Mouse (Mus musculus) lung, postnatal 4 days (tissue): ENCODE data around the gene Ly86.

ENCODE experiments used
- DNase-seq, 2 experiments: peaks; one replicate each; pipeline ENCODE4 v3.0.0; 2021

Ly86 gene

DNA sequence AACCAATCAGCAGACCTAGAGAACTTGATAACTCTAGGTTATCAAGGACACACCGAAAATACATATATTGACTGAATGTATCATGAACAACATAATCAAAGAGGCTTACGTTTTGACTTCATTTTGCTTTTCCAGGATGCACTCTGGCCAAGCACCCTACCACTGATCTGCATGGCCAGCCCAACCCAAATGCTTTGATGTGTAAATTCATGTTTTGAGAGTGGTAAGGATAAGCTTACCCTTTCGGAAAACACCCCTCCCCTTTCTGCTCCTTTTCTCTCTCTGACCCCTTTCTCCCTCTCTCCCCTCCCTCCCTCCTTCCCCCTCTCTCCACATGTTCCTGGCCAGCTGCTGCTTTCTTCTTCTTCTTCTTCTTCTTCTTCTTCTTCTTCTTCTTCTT lies 88.1 kb downstream of the Ly86 start:
- no peak for DNase-seq

DNA sequence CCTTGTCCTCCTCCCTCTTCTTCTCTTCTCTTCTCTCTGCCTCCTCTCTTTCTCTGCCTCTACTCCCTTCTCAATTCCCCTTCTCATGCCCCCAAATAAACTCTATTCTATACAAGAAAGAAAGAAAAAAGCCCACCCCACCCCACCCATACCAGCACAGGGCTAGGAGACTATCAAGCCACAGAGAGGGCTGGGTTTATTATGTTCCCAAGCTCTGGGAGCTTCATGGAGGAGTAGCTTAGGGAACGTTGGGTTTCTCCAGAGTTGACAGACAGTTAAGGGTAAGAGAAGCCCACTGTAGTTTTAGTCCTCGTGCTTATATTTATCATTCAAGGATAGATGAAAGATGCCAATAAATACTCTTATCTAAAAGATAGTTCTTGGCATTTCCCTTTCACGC lies 88.7 kb downstream of the Ly86 start:
- DNase-seq: no peak

DNA sequence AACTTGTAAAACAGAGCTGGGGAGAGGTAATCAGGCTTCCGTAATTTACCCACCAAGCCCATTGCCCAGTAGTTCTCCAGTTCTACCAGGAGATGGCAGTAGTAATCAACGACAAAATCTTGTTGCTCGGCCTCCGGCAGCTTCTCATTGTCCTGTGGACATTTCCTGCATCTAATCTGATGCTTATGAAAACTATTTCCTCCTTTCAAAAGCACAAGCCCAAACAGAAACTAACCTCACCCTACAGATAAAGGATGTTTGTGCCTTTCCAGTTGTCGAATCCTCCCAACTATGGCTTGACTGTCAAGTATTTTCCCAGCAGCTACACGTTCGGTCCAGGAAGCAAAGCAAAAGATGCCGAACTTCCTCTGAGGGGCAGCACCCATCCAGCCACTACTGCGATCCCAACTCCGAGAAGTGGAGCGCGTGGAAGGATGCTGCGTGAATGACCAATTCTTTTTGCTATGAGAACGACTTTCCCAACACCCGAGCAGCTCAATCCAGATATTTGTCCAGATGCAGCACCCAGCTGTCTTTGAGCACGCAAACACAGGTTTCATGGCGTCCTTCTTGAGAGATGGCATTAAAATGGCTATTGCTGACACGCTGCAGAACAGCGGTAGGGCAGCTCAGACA lies 89.2 kb downstream of the Ly86 start:
- DNase-seq: peak; percentile 79 to 85

DNA sequence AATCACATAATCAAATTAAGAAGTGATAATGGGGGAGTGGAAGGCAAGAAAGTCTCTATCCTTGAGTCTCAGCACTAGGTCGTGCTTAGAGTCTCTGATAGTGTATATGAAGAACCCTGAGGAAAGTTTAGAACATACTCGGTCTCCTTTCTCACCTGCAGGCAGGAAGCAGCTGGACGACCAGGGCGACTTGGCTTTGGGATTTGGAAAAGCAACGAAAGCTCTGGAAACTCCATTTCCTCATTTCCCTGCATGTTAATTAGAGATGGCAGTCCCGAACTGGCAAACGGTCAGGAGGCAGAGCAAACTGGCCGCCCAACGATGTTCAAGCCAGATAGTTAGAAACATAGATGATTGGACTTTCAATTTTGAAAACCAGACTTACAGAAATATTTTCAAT lies 89.8 kb downstream of the Ly86 start:
- no peak for DNase-seq

DNA sequence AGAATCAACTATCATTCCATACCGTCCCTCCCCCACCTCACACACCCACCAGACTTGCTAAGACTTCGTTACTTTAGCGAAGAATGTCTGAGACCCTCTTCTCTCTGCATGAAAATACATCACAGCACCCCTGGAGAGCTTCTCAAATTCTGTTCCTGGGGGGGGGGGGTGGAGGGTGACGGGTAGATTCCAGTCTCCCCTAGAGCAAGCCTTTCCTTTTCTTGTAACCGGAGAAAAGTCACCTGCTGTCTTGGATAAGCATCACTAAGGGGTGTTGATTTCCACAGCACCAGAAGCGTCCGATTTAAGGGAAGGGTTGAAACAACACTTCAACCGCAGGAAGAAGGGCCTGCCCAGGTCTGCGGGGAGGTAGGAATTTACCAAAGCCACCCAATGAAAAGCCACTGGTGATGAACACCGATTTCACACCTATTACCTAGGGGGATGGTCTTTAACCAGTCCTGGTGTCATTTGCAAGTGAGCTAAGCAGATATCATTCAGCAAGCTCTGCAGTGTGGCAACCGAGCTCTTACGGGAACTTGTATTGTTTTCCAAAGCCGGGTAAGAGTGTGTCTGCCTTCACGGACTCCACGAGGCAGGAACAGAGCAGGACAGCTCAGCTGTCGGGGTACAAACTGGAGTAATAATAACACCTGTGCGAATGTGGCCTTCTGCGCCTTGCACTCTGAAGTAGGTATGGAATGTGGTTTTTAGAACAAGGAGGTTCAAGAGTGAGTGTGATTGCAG lies 91.4 kb downstream of the Ly86 start:
- DNase-seq: no peak

DNA sequence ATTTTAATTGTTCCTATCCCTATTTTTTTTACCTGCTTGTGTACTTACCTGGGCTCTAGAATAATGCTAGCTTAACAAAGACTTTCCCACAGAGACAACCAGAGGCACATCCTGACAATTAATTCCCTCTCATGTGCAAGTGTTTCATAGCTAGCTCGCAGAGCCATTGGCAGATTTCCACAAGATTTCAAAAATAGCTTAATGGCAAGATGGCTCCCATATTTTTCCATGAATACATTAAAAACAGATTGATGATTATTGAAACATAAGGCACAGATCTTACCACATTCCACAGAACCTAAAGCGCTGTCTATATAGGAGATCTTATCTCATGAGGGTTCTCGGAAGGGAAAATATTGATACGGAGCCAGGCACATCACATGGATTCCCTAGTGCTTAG lies 93.8 kb downstream of the Ly86 start:
- no peak for DNase-seq

DNA sequence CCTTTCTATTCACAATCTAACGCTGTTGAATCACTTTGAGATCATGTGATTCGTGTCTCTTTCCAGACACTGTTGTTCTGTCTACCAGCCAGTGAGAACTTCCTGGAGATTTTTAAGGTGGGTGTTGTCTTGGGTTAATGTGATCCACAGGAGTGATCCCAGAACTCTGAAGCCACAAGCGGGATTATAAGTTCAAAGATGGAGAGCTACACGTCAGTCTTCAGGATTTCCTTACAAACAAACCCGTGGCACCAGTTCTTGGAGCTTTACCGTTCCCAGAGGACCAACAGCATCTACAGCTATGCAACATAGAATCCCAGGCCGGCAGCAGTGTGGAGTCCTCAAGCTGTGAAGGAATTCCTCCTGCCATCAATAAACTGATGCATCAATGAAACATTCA lies 94.5 kb downstream of the Ly86 start:
- no peak for DNase-seq

DNA sequence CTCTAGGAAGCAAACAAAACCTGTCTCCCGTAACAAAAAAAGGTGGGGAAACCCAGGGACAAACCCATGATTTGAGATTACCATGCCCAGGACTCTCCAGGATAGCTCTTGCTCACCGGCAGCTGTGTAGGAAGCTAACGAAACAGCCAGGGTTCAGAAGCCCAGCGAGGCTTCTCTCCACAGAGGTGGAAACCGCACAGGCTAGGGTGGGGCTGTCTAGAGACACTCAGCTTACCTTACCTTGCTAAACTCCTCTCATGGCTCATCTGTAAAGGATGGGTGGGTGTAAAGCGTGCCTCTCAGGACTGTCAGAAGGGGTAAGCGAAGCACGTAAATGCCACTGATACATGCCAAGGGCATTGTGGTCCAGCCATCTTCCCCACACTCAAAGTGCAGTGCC lies 94.9 kb downstream of the Ly86 start:
- DNase-seq: no peak

DNA sequence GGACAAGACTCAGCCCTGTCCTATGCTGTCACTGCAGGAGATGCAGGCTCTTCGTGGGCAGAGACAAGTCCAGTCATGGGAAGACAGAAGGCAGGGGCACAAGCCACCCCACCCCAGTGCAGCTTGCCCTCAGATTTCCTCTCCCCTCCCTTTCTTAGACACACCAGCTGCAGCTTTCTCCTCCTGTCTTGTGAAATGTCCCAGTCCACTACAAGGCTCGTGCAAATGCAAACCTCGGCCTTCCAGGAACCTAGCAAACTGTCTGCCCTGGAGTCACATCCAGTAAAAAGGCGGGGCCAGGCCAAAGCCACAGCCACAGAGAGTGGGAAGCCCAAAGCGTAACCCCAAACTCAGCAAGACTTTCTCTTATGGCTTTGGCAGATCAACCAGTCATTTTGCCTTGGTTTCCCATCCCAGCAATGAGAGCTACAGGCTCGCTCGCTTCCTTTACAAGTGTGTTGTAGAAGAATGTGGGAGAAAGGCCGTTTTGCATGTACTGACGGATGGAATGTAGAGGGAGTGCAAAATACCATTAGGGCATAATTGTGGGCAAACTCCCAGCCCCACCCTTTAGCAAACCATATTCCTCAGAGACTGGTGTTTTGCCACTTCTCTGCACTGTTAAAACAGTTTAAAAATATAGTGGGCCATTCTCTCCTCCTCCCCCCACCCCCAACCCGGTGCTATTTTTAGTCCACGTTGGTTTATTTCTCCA lies 95.7 kb downstream of the Ly86 start:
- peak; percentile 45 to 60 for DNase-seq

DNA sequence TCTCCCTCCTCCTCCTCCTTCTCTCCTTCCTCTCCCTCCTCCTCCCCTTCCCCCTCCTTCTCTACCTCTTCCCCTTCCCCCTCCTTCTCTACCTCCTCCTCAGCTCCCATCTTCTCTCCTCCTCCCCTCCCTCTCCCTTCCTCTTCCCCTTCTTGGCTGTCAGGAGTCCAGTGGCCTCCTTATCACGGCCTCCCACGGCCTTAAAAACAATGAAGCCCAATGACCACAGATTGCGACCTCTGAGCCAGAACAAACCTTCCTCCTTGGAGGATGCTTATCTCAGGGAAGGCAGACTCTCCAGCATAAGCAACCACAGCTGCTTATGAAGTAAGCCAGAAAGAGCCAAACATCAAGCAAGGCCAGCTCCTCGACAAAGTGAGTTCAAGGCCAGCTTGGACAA lies 97.0 kb downstream of the Ly86 start:
- peak in 1 of 2 experiments; percentile 35 for DNase-seq

DNA sequence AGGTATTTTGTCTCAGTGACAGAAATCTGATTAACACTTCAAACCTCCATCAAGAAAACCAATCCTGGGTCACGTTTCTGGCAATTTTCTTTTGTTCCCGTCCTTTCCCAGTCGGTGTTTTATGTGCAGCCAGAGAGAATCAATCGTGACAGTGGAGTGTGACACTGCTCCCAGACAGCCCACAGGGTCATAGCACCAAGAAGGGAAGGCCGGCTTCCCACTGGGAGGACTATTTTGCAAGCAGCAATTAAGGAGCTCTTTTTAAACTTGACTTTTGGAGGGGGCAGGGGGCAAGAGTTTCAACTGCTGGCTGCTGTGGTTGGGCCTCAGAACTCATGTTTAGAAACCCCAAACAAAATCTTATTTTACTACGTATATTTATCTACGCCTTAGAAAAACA lies 97.5 kb downstream of the Ly86 start:
- DNase-seq: peak; percentile 20 to 72

DNA sequence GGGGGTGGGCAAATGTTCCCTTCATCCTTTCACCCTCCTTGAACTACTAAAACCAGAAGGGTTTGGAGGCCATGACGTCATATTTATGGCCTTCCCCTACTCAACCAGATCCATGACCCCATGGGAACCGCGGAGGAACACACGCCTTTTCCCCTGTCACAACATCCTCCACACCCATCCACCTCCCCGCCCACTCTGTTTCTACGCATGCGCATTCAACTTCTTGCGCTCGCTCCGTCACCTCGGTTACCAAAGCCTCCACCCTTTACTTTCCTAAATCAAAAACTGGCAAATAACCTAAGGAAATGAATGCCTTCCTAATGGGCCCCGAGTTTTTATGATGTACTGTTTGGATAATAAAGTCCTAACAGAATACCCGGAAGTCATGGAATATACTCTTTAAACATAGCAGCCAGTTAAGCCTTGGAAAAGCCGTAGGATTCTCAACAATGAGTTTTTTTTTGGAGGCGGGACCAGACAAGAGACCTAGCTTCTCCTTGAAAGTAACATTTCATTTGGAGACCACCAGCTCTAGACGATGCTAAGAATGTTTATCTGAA lies 101.8 kb downstream of the Ly86 start:
- DNase-seq: peak; percentile 72 to 85

DNA sequence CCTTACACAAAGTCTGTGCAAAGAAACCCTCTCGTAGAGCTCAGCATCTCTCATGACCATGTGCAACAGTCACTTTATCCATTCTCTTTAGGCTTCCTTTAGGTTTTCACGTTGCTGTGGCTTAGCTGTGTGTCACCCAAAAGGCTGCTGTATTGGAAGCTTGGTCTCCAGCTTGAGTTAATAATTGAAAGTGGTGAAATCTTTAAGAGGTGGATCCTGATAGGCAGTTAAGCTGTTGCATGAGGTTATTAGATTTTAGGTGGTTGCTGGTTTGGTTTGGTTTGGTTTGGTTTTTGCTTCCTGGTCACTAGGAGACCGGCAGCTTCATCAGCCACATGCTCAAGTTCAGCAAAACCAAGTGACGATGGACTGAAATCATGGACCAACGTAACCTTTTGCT lies 106.0 kb downstream of the Ly86 start:
- DNase-seq: no peak

DNA sequence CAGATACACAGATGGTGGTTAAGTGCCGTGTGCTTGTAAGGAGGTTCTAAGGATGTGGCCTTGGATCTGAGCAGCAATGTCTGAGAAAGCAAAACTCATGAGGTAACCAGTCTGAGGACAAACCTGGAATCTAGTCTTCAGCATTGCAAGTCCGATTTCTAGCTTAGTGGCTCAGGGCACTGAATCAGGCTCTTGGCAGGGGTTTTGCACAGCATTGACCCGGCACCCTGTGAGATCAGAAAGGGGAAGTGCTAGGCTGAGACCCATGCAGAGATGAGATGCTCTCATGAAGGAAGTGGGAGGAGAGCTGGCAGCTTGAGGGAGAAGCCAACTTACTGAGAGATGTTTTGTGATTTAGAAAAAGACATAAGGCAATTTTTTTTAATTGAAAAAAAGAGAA lies 106.5 kb downstream of the Ly86 start:
- DNase-seq: peak; percentile 63 to 83

DNA sequence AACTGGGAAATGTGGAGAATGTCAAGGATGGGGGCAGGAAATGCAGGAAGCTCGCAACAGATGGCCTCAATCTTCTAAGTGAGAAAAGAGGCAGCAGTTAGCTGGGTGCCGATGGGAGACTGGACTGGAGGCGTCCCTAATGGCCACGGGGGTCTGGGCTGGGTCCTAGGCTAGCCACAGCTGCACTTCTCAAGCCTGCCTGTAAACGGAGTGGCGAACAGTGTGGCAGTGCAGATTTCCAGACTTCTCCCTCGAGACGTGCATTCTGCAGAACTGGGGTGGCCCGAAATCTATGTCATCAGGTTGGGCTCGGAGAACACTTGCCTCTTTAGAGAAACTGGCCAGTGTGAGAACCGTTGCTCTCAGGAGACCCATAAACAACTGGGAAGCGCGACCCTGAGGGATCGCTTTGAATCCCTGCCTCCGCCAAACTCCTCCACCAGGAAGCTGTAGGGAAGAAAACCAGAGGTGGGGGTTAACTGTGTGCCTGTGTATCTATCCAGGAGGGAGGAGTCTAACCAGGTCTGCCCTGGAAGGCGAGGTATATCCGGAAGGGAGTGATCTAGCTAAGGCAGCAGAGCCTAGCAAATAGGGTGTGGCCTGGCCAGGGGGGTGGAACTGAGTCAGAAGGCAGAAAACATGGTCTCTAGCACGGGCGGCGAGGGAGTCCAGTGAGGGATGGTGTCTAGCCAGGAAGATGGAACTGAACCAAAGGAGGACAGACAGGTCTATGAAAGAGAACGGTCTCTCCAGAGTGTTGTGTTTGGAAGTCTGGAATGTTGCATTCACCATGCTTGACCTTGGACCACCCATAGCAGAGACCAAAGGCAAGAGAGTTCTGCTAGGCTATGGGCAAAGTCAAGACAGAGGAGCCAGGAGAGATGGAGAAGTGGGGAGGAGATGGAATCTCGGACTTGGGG lies 107.3 kb downstream of the Ly86 start:
- DNase-seq: peak; percentile 73 to 87

DNA sequence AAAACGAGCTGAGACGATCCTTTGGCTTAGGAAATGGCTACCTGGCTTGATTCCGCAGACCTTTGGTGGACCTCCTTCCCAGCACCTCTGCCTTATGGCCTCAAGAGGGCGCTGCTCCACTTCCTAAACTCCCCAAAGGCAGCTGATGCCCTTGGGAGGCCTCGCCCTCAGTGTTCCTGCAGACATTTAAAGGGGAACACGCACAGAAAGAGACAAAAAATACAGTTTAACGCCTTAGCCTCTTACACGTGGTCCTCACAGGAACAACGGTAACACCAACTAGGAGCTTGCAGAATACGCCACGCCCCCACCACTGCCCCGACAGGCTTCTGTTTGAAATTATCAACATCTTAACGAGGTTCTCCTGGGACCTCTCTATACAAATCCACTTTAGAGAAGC lies 108.2 kb downstream of the Ly86 start:
- peak; percentile 91 to 92 for DNase-seq

DNA sequence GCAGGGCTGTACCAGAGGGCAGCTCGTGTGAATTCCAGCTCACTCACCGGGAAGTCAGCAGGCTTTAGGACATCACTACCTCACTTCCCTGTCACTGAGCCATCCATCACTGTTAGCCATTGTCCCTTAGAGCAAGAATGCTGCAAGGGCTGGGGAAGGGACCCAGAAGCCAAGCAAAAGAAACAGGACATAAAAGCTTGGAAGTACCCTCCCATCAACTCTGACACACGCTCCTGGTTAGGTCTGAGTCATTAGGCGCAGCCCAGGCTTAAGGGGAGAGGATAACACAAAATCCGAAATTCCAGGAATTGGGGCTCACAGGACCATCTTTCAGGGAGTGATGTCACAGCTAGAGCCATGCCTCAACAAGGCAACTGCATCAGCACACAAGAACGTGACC lies 109.3 kb downstream of the Ly86 start:
- no peak for DNase-seq

DNA sequence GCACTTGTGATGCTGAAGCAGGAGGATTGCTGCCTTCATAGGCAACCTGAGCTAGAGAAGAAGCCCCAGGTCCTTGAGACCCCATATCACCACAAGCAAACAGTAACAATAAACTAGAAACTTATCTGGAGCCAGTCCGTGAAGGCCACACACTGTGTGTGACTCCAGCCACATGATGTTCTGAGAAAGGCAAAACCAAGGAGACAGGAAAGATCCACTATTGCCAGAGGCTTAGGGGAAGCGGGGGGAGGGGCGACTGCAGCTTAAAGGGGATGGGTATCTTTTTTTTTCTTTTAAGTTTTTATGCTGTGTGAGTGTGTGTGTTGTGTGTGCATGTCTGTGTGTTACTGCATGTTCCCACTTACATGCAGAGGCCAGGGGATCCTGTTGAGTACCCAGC lies 110.6 kb downstream of the Ly86 start:
- DNase-seq: no peak

DNA sequence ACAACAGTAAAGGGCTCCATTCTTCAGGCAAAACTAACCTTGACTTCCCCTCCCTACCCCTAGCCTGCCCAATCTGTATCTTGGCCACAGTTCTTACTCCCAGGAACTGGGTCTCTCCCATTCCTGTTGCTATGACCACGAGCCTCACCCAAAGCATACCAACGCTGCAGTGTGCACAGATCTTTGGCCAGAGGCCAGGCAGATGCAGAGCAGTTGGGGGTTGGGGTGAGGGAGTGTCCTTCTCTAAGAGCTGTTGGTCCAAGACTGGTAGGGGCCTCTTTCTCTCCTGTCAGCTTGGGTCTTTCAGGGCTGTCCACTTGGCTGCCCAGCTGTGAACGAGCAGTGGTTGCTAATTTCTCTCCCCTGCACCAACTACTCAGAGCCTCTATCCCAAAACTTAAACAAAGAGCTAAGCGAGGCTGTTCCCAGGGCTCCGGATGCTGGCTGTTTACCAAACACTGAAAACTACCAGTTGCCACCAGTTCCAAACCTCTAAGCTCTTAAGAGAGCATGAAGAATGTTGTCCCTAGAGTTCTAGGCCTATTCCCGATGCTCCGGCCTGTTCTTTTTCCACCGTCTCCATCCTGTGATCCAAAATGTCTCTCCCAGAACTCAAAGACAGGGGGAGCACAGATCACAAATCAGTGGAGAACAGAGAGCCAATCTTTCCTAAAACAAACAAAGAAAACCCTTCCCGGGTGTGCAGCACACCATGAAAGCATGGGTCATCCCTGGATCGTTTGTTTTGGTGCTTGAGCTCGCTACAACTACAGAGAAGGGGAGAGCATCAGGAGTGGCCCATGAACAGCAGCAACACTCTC lies 112.2 kb downstream of the Ly86 start:
- peak; percentile 88 to 95 for DNase-seq

DNA sequence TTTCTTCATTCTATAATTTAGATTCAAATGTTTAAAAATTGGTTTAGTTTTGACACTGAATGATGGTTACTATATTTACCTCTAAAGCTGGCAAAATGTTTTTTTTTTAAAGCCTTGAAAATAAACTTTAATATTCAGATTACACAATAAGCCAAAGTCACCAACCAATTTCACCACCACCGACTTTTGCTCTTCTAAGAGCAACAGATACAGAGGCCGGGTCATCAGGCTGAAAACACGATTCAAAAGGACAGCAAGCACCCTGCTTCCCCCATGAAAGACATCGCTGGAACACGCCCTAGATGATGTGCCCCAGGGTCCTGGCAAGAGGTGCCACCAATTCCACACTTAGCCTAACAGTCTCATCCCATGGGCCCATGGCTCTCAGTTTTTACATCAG lies 113.5 kb downstream of the Ly86 start:
- peak in 1 of 2 experiments; percentile 4 for DNase-seq

DNA sequence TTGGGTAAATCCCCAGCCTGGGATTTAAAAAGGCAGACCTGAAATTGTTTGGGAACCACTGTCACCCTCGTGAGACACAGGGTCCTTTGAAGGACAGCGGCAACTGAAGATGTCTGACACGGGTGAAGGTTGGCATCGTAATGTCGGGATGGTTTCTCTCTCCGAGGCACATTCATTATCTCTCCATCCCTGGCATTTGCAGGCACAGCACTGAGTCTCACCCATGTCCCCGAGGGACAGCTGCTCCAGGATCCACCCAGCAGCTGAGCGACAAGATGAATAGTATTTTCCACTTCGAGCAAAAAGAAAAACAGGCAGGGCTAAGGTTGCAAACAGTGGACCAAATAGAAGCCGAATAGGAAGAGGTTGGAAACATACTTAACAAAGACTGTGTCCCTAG lies 114.0 kb downstream of the Ly86 start:
- DNase-seq: peak in 1 of 2 experiments; percentile 3
